Mouse (Mus musculus) embryonic fibroblast, embryonic 13.5 days (primary cell): ENCODE measurements around the gene 1110008L16Rik.

ENCODE experiments used
- CTCF ChIP-seq: IDR thresholded peaks from 2 replicates; pipeline ENCODE4 v1.5.1; 2011; ENCODE audit warnings: mild to moderate bottlenecking, control low read depth, low read length, moderate library complexity, borderline replicate concordance; ENCODE audit not compliant: insufficient read depth
- POLR2A ChIP-seq: IDR thresholded peaks from 2 replicates; pipeline ENCODE4 v1.6.1; 2011; ENCODE audit warnings: low read depth, mild to moderate bottlenecking, control low read depth, low read length, moderate library complexity

GRCm38 (mm10) chr12:55344583-55344982 is 45.2 kb downstream of the 1110008L16Rik start:
- no peak for TF ChIP-seq CTCF
- TF ChIP-seq POLR2A, result no peak
